Mouse (Mus musculus): ENCODE data around the gene Thoc3.

The Thoc3 gene

DNA sequence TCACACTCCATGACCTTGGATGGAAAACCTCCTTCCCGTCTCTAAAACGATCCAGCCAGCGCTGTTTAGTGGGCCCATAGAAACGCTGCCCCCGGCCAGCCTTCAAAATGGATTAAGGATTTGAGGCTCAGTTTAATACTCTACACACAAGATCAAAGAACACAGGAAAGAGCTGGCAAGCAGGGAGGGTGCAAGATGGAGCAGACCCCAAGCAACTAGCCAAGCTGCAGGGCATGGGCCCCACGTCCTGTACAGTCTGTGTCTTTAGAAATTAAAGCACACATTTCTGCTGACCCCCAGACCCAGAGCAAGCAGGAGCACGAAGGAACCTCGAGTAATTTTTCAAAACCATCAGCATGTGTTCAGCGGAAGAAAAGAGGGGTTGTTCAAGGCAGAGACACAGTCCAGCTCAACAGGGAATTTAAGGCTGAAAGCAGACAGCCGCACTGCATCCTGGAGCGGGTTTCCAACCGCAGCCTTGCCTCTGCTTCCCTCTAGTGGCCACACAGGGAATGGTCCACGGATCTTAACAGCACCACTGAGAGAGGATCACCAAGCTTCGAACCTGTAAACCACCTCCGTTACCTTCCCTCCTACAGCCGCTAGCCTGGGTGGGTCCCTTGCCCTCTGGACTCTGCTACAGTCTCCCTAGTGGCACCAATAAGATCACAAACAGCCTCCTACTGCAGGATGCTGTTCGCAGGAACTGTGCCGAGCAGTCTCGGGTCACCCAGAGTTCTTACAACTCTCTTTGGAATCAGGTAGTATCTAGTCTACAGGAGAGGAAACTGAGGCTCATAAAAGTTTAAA, 21.8 kb downstream of the Thoc3 start:
- in situ Hi-C loops (cut with MboI, MseI), result no loop called here

DNA sequence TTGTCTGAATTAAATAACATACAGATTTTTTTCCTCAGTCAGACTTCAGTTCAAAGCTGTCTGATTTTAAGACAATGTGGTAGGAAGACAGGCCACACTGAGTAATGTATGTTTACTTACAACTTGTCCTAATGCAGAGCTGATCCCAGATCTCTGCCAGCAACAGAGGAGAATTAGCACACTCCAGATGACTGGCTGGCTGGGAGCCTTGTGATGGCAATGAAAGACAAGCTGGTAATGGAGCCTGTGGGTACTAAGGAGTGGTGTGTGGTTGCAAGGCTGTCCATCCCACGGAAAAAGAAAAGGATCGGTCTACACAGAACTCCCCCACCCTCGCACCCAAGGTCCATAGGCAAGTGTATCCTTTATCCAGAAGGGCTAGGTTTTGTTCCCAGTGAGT, 25.0 kb downstream of the Thoc3 start:
- in situ Hi-C loops (cut with MboI, MseI), result loop anchor here in 1 of 2 experiments (5.0 kb wide), 1 partner anchor 191 kb away; no protein-coding TSS in a partner anchor

- in situ Hi-C loops (cut with MboI, MseI), result loop anchor here (5.0 to 10.0 kb wide), 2 partner anchors 188 to 295 kb away; no protein-coding TSS in a partner anchor
Measured at GRCm38 (mm10) chr13:54439912-54440311, 28.7 kb downstream of the Thoc3 start.

GRCm38 (mm10) chr13:54438814-54439213, 29.8 kb downstream of the Thoc3 start:
- in situ Hi-C loops (cut with MboI, MseI), result loop anchor here in 1 of 2 experiments (10.0 kb wide), 1 partner anchor 294 kb away; no protein-coding TSS in a partner anchor

DNA sequence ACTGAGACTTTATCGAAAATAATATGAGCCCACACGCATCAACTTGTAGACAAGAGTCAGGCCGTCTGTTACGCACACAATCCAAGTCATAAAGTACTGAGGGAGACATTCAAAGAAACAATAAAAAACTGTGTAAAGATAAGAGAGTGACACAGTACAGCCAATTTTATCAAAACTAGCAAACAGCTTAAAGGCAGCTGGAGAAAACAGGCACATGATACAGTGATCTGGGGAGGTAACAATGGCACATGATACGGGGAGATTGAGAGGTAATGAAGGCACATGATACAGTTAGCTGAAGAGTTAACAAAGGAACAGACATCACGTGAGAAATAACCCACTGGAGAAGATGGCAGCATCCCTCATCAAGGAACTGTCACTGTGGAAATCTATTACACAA, 31.6 kb downstream of the Thoc3 start:
- in situ Hi-C loops (cut with MboI, MseI), result loop anchor here in 1 of 2 experiments (10.0 kb wide), 1 partner anchor 292 kb away; no protein-coding TSS in a partner anchor

- in situ Hi-C loops (cut with MboI, MseI), result loop anchor here in 1 of 2 experiments (10.0 kb wide), 1 partner anchor 292 kb away; no protein-coding TSS in a partner anchor
Measured at GRCm38 (mm10) chr13:54436666-54437065, 32.0 kb downstream of the Thoc3 start.

- in situ Hi-C loops (cut with MboI, MseI), result loop anchor here in 1 of 2 experiments (10.0 kb wide), 1 partner anchor 286 kb away; no protein-coding TSS in a partner anchor
Measured at GRCm38 (mm10) chr13:54431161-54431560, 37.5 kb downstream of the Thoc3 start.

DNA sequence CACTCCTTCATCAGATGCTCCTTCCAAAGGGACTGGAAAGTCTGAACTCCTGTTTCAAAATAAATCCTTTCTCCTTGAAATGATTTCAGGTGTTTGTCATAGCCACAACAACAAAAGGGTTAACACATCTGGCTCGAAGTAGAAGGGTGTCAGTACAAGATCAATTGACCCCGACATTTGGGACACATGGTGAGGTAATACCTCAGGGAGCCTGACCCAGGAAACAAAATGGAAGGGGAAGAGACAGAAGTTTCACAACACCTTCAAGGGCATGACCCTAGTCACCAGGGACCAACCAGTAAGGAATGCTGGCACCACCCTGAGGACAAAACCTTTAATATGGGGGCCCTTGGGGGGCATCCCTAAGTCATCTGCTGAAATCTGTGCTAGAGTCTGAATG, 38.6 kb downstream of the Thoc3 start:
- in situ Hi-C loops (cut with MboI, MseI), result loop anchor here in 1 of 2 experiments (10.0 kb wide), 1 partner anchor 285 kb away; no protein-coding TSS in a partner anchor

DNA sequence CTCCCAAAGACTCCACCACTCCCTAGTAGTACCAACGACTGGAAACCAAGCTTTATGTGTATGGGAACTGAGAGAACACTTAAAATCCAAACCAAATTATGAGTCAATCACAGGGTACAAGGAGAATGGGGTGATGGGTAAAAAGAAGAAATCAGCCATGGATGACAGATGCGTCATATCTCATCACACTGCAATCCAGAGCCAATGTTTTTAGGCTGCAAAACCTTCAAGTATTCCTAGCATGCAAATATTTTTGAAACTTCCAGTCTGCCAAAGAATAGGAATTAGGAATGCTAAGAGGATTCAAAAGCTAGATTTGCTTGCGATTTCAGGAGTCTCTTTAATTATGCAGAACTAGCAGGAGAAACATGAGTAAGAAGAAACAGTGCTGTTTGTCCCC, 39.9 kb downstream of the Thoc3 start:
- in situ Hi-C loops (cut with MboI, MseI), result no loop called here

- in situ Hi-C loops (cut with MboI, MseI), result no loop called here
Measured at GRCm38 (mm10) chr13:54426781-54427655, 41.6 kb downstream of the Thoc3 start.

DNA sequence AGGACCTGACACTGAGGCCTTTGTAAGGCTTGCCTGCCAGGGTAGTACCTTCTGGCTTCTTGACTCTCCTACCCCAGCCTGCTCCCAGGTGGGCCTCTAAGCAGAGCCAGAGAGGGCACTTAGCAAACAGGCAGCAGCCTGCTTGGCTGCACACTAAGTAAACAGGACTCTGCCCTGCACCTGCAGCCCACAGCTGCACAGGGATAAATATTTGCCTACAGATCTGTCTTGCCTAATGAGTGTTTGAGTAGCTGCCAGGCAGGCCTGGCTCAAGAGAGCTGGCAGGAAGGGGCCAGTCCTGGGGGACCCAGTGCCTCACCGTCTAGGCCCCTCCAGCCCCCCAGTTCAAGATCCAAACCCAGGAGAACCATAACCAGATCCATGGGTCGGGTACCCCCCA, 43.4 kb downstream of the Thoc3 start:
- in situ Hi-C loops (cut with MboI, MseI), result no loop called here

DNA sequence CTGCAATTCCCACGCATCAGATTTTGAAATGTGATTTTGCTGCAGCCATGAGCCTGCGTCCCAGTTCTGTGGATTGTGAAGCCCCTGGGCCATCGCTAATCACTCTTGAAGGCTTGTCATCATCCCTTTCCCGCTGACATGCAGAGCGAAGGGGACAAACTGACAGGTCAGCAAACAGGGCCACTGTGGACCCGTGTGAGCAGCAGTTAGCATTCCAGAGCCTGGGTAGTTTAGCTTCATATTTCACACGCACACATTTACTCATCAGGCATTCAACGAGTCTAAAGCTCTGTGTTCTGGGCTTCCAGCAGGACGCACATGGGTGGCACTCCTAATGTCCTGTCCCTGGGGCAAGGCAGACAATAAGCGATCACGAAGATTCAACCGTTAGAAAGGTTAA, 48.4 kb downstream of the Thoc3 start:
- in situ Hi-C loops (cut with MboI, MseI), result no loop called here

- in situ Hi-C loops (cut with MboI, MseI), result no loop called here
Measured at GRCm38 (mm10) chr13:54418781-54419327, 49.8 kb downstream of the Thoc3 start.

DNA sequence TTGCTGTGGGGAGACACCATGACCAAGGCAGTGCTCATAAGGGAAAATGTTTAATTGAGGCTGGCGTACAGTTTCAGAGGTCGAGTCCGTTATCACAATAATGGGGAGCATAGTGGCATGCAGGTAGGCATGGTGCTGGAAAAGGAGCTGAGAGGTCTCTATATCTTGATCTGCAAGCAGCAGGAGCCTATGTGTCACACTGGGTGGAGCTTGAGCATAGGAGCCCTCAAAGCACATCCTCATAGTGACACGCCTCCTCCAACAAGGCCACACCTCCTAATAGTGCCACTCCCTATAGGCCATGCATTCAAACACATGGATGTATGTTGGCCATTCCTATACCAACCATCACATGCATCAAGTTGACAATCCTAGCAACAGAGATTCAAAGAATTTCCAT, 53.6 kb downstream of the Thoc3 start:
- in situ Hi-C loops (cut with MboI, MseI), result no loop called here

DNA sequence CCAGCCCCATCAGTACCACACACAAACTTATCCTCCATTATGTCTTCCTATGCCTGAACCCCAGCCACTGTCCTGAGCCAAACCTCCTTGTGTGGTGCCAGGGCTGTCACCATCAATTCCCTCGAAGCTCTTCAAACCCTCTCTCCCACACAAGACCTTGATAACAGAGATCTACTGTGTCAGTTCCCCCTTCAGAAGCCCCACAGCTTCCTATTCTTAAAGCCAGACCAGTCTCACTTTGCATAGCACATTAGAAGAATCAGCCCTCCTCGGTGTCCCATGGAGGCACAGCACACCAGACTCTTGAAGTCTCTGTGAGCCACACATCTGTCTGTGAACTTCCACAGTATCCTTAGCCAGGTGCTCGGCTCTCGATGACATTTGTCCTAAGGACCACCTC, 55.9 kb downstream of the Thoc3 start:
- in situ Hi-C loops (cut with MboI, MseI), result no loop called here

- in situ Hi-C loops (cut with MboI, MseI), result no loop called here
Measured at GRCm38 (mm10) chr13:54412236-54412635, 56.4 kb downstream of the Thoc3 start.

GRCm38 (mm10) chr13:54411656-54412055, 57.0 kb downstream of the Thoc3 start:
- in situ Hi-C loops (cut with MboI, MseI), result no loop called here

Measured in T-helper 17 cell (primary cell).